Mouse (Mus musculus): ENCODE results near the gene Hspb7. TPM values are rescaled to one million over a fixed set of nuclear protein-coding genes. Genes with fewer than 3 reads are reported as not detected.

The Hspb7 gene
- polyA plus RNA-seq, 1 experiment from 2014 or later, result not detected

DNA sequence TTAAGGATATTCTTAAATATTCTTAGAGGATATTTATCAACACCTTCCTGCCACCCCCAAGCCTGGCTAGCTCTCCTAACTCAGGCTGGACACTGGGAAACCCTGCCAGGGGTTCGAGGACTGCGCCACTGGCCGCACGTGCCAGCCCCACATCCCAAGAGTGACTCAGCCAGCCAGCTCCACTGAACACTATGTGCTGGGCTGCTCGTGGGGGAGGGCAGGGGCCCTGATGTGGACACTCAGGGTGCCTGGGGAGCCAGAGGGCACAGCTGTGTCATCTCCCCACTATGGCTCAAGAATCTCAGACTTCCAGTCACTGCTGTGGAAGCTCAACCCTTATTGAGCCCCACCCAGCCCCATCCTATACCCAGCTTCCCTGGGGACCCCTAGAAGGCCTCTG lies 2.7 kb downstream of the Hspb7 start:
- 93% methylated on average over 4 of the region's 5 CpGs for WGBS
- Histone ChIP-seq H3K27ac (ENCODE audit: low read depth, low read length) (no peak overlapping the region), H3K27me3 (ENCODE audit: control insufficient read depth, insufficient read depth, low read length) (no peaks in the 10 kb centered on the region), H3K4me1 (ENCODE audit: control insufficient read depth, insufficient read depth, low read length) (peaks cover 22% of the 10 kb centered on the region), H3K9ac (ENCODE audit: low read depth, low read length) (no peak overlapping the region), H3K9me3 (ENCODE audit: control insufficient read depth, low read length) (no peaks in the 10 kb centered on the region), H3K4me3 (ENCODE audit: low read length) (no peak overlapping the region), H3K36me3 (ENCODE audit: control insufficient read depth, insufficient read depth, low read length) (no peaks in the 10 kb centered on the region), H3K4me2 (replicated peaks; ENCODE audit: low read depth, low read length) (no peak overlapping the region)
- no peak for ATAC-seq (ENCODE audit: low FRiP score, low TSS enrichment)

DNA sequence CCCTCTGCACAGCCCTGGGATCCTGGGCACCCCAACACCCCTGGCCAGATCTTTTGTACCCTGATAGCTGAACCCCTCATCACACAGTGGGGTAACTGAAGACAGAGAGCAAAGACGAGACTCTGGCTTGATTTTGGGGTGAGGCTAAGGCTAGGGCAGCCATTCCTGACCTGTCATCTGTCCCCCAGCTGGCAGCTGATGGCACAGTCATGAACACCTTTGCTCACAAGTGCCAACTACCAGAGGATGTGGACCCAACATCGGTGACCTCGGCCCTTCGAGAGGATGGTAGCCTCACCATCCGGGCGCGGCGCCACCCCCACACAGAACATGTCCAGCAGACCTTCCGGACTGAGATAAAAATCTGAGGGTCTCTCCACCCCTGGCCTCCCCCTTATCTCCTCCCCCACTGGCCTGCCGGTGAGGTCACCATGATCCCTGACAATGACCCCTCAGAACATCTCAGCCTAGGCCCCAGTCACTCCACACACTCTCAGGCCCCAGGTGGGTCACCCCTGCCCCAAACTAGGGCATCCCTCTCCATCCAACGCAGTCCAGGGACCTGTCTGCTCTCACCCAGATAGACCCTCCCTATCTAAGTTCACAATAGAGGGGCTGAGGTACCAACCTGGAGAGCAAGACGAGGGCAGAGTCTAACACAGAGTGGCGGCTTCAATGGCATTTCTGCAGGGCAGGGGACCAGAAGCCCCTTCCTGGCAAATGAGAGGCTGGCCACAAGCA lies 3.3 kb downstream of the Hspb7 start:
- H3K4me1 ChIP-seq (ENCODE audit: control insufficient read depth, insufficient read depth, low read length), result peaks cover 22% of the 10 kb centered on the region
- H3K27ac ChIP-seq (ENCODE audit: low read depth, low read length), result no peak overlapping the region
- no peak overlapping the region for H3K4me2 ChIP-seq (replicated peaks; ENCODE audit: low read depth, low read length)
- H3K9ac ChIP-seq (ENCODE audit: low read depth, low read length), result no peak overlapping the region
- ATAC-seq (ENCODE audit: low FRiP score, low TSS enrichment), result no peak
- 83% methylated on average over 13 of the region's 13 CpGs for WGBS
- no peak overlapping the region for H3K4me3 ChIP-seq (ENCODE audit: low read length)
- H3K9me3 ChIP-seq (ENCODE audit: control insufficient read depth, low read length), result no peaks in the 10 kb centered on the region
- no peaks in the 10 kb centered on the region for H3K36me3 ChIP-seq (ENCODE audit: control insufficient read depth, insufficient read depth, low read length)
- no peaks in the 10 kb centered on the region for H3K27me3 ChIP-seq (ENCODE audit: control insufficient read depth, insufficient read depth, low read length)

DNA sequence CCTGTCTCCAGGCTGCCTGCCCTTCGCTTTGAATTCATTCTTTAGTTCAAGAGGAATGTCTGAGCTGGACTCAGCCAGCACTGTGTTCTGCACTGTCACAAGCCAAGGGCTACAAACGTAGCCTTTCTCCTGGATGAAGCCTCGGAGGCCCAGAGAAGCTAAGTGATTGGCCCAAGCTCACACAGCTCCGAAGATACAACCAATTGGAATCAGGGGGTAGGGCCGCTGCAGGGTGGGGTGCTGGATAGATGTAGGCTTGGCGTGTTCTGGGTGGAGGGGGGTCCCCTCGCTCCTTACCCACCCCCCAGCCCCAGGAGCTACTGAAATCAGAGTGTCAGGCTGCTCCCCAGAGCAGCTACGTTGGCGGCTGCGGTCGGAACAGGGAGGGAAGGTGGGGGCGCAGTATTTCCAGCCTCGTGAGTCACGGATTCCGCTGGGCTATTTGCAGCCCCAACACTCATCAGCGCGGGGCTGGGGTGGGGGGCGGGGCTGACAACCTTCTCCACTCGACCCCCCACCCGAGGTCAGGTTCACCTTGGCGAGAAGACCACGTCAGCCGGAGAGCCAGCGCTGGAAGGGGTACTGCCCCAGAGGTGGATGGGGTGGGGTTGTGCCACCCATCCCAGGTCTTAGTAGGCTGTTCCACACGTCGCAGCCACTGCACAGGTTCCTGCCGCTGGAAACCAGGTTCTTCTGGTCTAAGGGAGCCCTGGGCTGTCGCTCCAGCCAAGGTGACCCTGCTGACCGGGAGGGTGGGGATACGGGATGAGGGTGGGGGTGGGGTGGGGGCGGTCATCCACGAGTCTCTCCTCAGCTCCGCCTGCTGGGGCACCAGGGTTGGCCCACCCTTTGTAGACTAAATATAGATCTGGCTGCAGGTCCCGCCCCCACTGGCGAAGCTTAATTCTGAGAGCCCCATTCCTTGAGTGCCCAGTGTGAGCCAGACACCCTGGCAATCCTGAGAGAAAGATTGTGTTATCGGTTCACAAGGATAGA lies 5.2 kb downstream of the Hspb7 start:
- Histone ChIP-seq H3K36me3 (ENCODE audit: control insufficient read depth, insufficient read depth, low read length) (no peaks in the 10 kb centered on the region), H3K27me3 (ENCODE audit: control insufficient read depth, insufficient read depth, low read length) (no peaks in the 10 kb centered on the region), H3K9me3 (ENCODE audit: control insufficient read depth, low read length) (no peaks in the 10 kb centered on the region), H3K4me1 (ENCODE audit: control insufficient read depth, insufficient read depth, low read length) (peaks cover 13% of the 10 kb centered on the region), H3K9ac (ENCODE audit: low read depth, low read length) (peak overlapping the region; percentile 56), H3K4me3 (ENCODE audit: low read length) (peak overlapping the region; percentile 39), H3K27ac (ENCODE audit: low read depth, low read length) (no peak overlapping the region), H3K4me2 (replicated peaks; ENCODE audit: low read depth, low read length) (peak overlapping the region; percentile 84)
- peak; percentile 76 for ATAC-seq (ENCODE audit: low FRiP score, low TSS enrichment)
- 3% methylated on average over 36 of the region's 36 CpGs for WGBS

GRCm38 (mm10) chr4:141426796-141427745 lies 6.5 kb downstream of the Hspb7 start:
- 72% methylated on average over 10 of the region's 10 CpGs for WGBS
- no peak for ATAC-seq (ENCODE audit: low FRiP score, low TSS enrichment)
- Histone ChIP-seq H3K9me3 (ENCODE audit: control insufficient read depth, low read length) (no peaks in the 10 kb centered on the region), H3K27me3 (ENCODE audit: control insufficient read depth, insufficient read depth, low read length) (no peaks in the 10 kb centered on the region), H3K36me3 (ENCODE audit: control insufficient read depth, insufficient read depth, low read length) (no peaks in the 10 kb centered on the region), H3K4me1 (ENCODE audit: control insufficient read depth, insufficient read depth, low read length) (peaks cover 7% of the 10 kb centered on the region), H3K9ac (ENCODE audit: low read depth, low read length) (no peak overlapping the region), H3K4me3 (ENCODE audit: low read length) (no peak overlapping the region), H3K4me2 (replicated peaks; ENCODE audit: low read depth, low read length) (no peak overlapping the region), H3K27ac (ENCODE audit: low read depth, low read length) (no peak overlapping the region)

DNA sequence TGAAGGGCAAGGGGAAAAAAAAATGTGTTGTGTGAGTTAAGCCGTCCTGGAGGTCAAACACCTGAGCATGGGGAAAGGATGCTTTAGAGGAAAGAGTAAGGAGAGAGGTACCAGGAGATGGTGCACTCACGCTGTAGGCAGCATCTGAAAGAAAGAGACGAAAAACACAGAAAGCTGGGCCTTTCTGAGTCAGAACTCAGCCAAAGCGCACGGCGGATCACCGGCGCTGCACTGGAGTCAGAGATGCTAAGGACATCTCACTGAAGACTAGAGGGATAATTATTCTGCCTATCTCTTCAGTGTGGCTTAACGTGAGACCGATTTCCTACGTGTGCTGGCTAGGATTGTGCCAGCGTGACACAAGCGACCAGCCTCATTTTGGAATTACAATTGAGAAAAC lies 7.3 kb downstream of the Hspb7 start:
- no peak for ATAC-seq (ENCODE audit: low FRiP score, low TSS enrichment)
- Histone ChIP-seq H3K36me3 (ENCODE audit: control insufficient read depth, insufficient read depth, low read length) (no peaks in the 10 kb centered on the region), H3K27me3 (ENCODE audit: control insufficient read depth, insufficient read depth, low read length) (no peaks in the 10 kb centered on the region), H3K9ac (ENCODE audit: low read depth, low read length) (no peak overlapping the region), H3K4me2 (replicated peaks; ENCODE audit: low read depth, low read length) (no peak overlapping the region), H3K4me3 (ENCODE audit: low read length) (no peak overlapping the region), H3K9me3 (ENCODE audit: control insufficient read depth, low read length) (no peaks in the 10 kb centered on the region), H3K4me1 (ENCODE audit: control insufficient read depth, insufficient read depth, low read length) (peaks cover 7% of the 10 kb centered on the region), H3K27ac (ENCODE audit: low read depth, low read length) (no peak overlapping the region)
- 86% methylated on average over 13 of the region's 13 CpGs for WGBS

GRCm38 (mm10) chr4:141429381-141429780 lies 8.8 kb downstream of the Hspb7 start:
- Histone ChIP-seq H3K4me1 (ENCODE audit: control insufficient read depth, insufficient read depth, low read length) (peaks cover 7% of the 10 kb centered on the region), H3K9ac (ENCODE audit: low read depth, low read length) (no peak overlapping the region), H3K4me3 (ENCODE audit: low read length) (no peak overlapping the region), H3K27ac (ENCODE audit: low read depth, low read length) (no peak overlapping the region), H3K27me3 (ENCODE audit: control insufficient read depth, insufficient read depth, low read length) (no peaks in the 10 kb centered on the region), H3K36me3 (ENCODE audit: control insufficient read depth, insufficient read depth, low read length) (no peaks in the 10 kb centered on the region), H3K9me3 (ENCODE audit: control insufficient read depth, low read length) (no peaks in the 10 kb centered on the region), H3K4me2 (replicated peaks; ENCODE audit: low read depth, low read length) (no peak overlapping the region)
- ATAC-seq (ENCODE audit: low FRiP score, low TSS enrichment), result no peak
- 79% methylated on average over 6 of the region's 6 CpGs for WGBS

DNA sequence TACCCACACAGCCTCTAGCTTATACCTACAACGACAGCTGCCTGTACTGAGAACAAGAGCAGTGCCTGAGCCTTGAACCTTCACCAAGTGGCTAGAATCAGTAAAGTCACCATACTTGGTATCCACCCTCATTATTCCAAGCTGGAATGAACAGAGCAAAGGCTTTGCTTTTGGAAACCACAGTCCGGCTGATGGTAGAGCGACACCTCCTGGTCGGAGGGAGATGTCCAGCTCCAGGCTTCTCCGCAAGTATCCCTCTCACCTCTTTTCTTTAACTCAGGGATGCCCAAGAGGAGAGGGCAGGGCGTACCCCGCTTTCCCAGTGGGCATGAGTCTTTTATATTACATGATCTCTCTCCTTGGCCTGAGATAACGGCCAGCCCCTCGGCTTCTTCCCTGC lies 9.3 kb downstream of the Hspb7 start:
- Histone ChIP-seq H3K4me2 (replicated peaks; ENCODE audit: low read depth, low read length) (no peak overlapping the region), H3K36me3 (ENCODE audit: control insufficient read depth, insufficient read depth, low read length) (no peaks in the 10 kb centered on the region), H3K4me1 (ENCODE audit: control insufficient read depth, insufficient read depth, low read length) (peaks cover 7% of the 10 kb centered on the region), H3K27me3 (ENCODE audit: control insufficient read depth, insufficient read depth, low read length) (no peaks in the 10 kb centered on the region), H3K9ac (ENCODE audit: low read depth, low read length) (no peak overlapping the region), H3K27ac (ENCODE audit: low read depth, low read length) (no peak overlapping the region), H3K9me3 (ENCODE audit: control insufficient read depth, low read length) (no peaks in the 10 kb centered on the region), H3K4me3 (ENCODE audit: low read length) (no peak overlapping the region)
- ATAC-seq (ENCODE audit: low FRiP score, low TSS enrichment), result no peak
- 59% methylated on average over 9 of the region's 9 CpGs for WGBS

- Histone ChIP-seq H3K27ac (ENCODE audit: low read depth, low read length) (no peak overlapping the region), H3K9me3 (ENCODE audit: control insufficient read depth, low read length) (no peaks in the 10 kb centered on the region), H3K9ac (ENCODE audit: low read depth, low read length) (no peak overlapping the region), H3K4me1 (ENCODE audit: control insufficient read depth, insufficient read depth, low read length) (peaks cover 3% of the 10 kb centered on the region), H3K4me2 (replicated peaks; ENCODE audit: low read depth, low read length) (no peak overlapping the region), H3K27me3 (ENCODE audit: control insufficient read depth, insufficient read depth, low read length) (no peaks in the 10 kb centered on the region), H3K4me3 (ENCODE audit: low read length) (no peak overlapping the region), H3K36me3 (ENCODE audit: control insufficient read depth, insufficient read depth, low read length) (no peaks in the 10 kb centered on the region)
- 47% methylated on average over 9 of the region's 9 CpGs for WGBS
- ATAC-seq (ENCODE audit: low FRiP score, low TSS enrichment), result peak; percentile 32; the same call in 1 of the 2 replicates
These were observed 10.4 kb downstream of the Hspb7 start for GRCm38 (mm10) chr4:141430997-141431396.
